Mouse (Mus musculus) liver, embryonic 15.5 days (tissue): ENCODE measurements around the gene Wfdc21. TPM values are rescaled to one million over a fixed set of nuclear protein-coding genes. Genes with fewer than 3 reads are reported as not detected.

Experiments used
- ATAC-seq: fragments of 200-750 bp; cut with Nextera tagmentation; 2 replicates; pipeline ENCODE4 v1.8.0; 2017; ENCODE audit warnings: moderate number of reproducible peaks, mild to moderate bottlenecking, moderate library complexity; ENCODE audit not compliant: insufficient read depth
- H3K27ac ChIP-seq: fragments of 300-500 bp; sonication (generic); replicated peaks from 2 replicates; pipeline ENCODE4 v1.5.1; 2015; ENCODE audit warnings: mild to moderate bottlenecking, inconsistent platforms
- H3K27me3 ChIP-seq: fragments of 300-500 bp; sonication (generic); 2 replicates; pipeline ENCODE4 v1.6.1; 2015; ENCODE audit warnings: mild to moderate bottlenecking, inconsistent platforms
- H3K36me3 ChIP-seq: fragments of 300-500 bp; sonication (generic); replicated peaks from 2 replicates; pipeline ENCODE4 v1.6.1; 2015; ENCODE audit warnings: moderate library complexity, mild to moderate bottlenecking, inconsistent platforms
- H3K4me1 ChIP-seq: fragments of 300-500 bp; sonication (generic); replicated peaks from 2 replicates; pipeline ENCODE4 v1.6.1; 2015; ENCODE audit warnings: inconsistent platforms
- H3K4me2 ChIP-seq: fragments of 300-500 bp; sonication (generic); 2 replicates; pipeline ENCODE4 v1.6.1; 2015; ENCODE audit warnings: moderate library complexity, mild to moderate bottlenecking, inconsistent platforms
- H3K4me3 ChIP-seq: fragments of 300-500 bp; sonication (generic); replicated peaks from 2 replicates; pipeline ENCODE4 v1.5.1; 2015; ENCODE audit warnings: mild to moderate bottlenecking, inconsistent platforms
- H3K9ac ChIP-seq: fragments of 300-500 bp; sonication (generic); 2 replicates; pipeline ENCODE4 v1.6.1; 2015; ENCODE audit warnings: moderate library complexity, mild to moderate bottlenecking, inconsistent platforms
- H3K9me3 ChIP-seq: fragments of 300-500 bp; sonication (generic); replicated peaks from 2 replicates; pipeline ENCODE4 v1.6.1; 2016; ENCODE audit warnings: inconsistent platforms
- WGBS: fragments of 180-500 bp; shearing (Covaris S2); methylation state at CpG from one replicate; pipeline ENCODE4 v1.1.7; 2015; ENCODE audit warnings: mixed read lengths; ENCODE audit not compliant: insufficient replicate concordance; 5-methylcytosine and 5-hydroxymethylcytosine counted together
- polyA plus RNA-seq: library from polyadenylated mRNA; unstranded; fragments of >200 nt; fragmentation: Nextera tagmentation; extraction: Ambion mirVana; gene quantifications from 2 replicates; pipeline ENCODE4 v1.2.1, GENCODE M21; 2015

Gene Wfdc21
- polyA plus RNA-seq, 1 experiment from 2014 or later, result 46.2 TPM

DNA sequence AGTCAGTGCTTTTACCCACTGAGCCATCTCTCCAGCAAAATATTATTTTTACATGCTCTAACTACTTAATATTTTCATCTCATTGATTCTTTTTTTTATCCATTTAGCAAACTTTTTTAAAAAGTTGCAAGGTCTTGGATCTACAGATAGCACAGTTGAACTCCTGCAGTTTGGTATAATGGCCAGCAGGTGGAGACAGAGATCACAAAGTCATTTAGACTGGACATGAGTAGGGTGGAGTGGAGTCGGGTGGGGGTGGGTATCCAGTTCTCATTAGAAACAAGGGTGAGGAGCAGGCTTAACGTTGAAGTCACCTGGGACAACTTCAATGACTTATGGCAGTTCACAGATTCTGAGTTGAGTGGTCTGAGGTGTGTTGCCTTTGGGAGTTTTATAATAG, 38.6 kb downstream of the Wfdc21 start:
- 5% methylated on average over 2 of the region's 2 CpGs for WGBS
- Histone ChIP-seq H3K9me3 (no peaks in the 10 kb centered on the region), H3K4me3 (no peak overlapping the region), H3K9ac (no peak overlapping the region), H3K4me1 (no peaks in the 10 kb centered on the region), H3K27ac (no peak overlapping the region), H3K4me2 (no peak overlapping the region), H3K36me3 (peaks cover 24% of the 10 kb centered on the region), H3K27me3 (no peaks in the 10 kb centered on the region)
- no peak for ATAC-seq

DNA sequence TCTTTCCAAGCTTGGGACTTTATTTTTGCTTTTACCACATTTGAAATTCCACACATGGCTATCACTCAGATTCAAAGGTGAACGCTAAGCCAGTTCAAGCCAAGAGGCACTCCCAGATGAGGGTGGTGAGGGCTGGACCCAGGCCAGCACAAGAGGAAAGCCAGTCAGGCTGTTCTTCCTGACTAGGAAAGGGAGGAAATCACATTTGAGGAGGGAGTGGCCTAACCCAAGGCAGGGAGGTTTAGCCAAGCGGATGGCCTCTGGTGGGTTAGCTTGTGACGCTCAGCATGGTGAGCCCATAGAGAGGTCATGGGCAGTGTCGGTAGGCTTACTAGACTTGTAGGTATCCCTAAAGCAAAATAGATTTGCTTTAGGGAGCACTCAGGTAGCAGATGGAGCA, 40.1 kb downstream of the Wfdc21 start:
- Histone ChIP-seq H3K4me3 (no peak overlapping the region), H3K9ac (no peak overlapping the region), H3K4me1 (no peaks in the 10 kb centered on the region), H3K36me3 (peaks cover 9% of the 10 kb centered on the region; the same call in 1 of the 2 replicates), H3K27ac (no peak overlapping the region), H3K4me2 (no peak overlapping the region), H3K27me3 (no peaks in the 10 kb centered on the region), H3K9me3 (no peaks in the 10 kb centered on the region)
- WGBS, result 66% methylated on average over 4 of the region's 4 CpGs
- ATAC-seq, result no peak

DNA sequence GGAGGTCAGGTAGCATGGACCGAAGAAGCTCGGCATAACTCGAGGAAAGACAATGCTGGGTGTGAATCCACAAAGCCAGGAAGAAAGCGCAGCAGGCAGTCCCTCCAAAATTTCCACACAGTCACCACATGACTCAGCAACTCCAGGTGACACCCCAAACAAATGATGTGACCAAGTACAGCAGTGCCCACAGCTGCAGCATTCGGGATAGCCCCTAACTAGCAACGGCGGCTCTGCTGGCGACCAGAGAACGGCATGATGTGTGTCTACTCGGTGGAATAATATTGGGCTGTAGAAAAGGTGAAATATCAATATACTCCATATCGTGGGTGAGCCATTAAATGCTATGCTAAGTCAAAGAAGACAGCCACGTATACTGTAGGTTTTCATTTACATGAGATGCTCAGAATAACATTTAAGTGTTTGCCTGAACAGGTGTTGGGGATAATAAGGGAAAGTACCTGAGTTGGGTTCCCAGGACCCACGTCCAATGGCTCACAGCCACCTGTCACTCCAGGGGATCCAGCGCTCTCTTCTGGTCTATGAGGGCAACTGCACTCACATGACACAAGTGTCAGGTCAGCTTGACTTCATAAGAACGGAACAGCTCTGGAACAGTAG, 40.8 kb downstream of the Wfdc21 start:
- no peak overlapping the region for H3K27ac ChIP-seq
- ATAC-seq, result no peak
- H3K36me3 ChIP-seq, result peaks cover 5% of the 10 kb centered on the region; the same call in 1 of the 2 replicates
- H3K4me2 ChIP-seq, result no peak overlapping the region
- no peaks in the 10 kb centered on the region for H3K27me3 ChIP-seq
- H3K9me3 ChIP-seq, result no peaks in the 10 kb centered on the region
- no peak overlapping the region for H3K4me3 ChIP-seq
- no peak overlapping the region for H3K9ac ChIP-seq
- 67% methylated on average over 15 of the region's 15 CpGs for WGBS
- no peaks in the 10 kb centered on the region for H3K4me1 ChIP-seq

DNA sequence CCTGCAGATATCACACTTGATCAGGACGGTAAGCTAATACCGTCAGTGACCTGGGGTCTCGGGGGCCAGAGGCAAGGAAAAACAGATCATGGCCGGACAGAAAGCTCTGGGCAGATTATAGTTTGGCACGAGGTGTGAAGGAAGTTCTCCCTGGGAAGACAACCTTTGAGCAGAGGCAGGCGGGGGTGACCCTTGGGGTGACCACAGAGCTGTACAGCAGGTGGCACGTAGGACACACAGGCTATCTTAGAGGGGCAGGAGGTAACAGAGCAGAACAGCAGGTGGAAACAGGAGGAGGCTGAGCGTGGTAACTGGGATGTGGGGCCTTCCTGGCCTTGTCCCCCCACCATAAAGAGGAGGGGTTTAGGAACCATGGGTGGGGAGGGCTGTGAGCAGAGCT, 41.6 kb downstream of the Wfdc21 start:
- WGBS, result 59% methylated on average over 8 of the region's 8 CpGs
- H3K9ac ChIP-seq, result no peak overlapping the region

DNA sequence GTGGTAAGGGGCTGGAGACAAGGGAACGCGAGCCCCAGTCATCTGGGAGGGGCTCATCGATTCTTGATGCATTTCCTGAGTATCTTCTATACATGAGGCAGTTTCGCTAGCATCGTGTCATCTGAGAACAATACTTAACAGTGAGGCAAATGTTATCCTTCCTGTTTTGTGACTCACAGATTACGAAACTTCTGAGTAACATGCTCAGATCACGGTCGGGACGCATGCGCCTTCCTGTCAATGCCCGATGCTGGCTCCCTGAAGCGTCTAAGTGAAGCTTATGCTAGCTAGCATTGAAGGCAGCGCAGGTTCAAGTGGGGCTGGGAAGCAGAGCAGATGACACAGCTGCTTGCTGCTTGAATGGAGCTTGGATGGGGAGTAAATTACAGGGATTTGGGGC, 42.5 kb downstream of the Wfdc21 start:
- WGBS, result 15% methylated on average over 13 of the region's 13 CpGs
- Histone ChIP-seq H3K27ac (no peak overlapping the region), H3K4me2 (no peak overlapping the region), H3K4me1 (no peaks in the 10 kb centered on the region), H3K9ac (no peak overlapping the region), H3K27me3 (no peaks in the 10 kb centered on the region), H3K4me3 (no peak overlapping the region), H3K9me3 (no peaks in the 10 kb centered on the region), H3K36me3 (no peaks in the 10 kb centered on the region)
- no peak for ATAC-seq

More for the DNA sequence above, 41.6 kb downstream of the Wfdc21 start:
- Histone ChIP-seq H3K36me3 (no peaks in the 10 kb centered on the region), H3K4me3 (no peak overlapping the region), H3K9me3 (no peaks in the 10 kb centered on the region), H3K4me1 (no peaks in the 10 kb centered on the region), H3K27ac (no peak overlapping the region), H3K27me3 (no peaks in the 10 kb centered on the region), H3K4me2 (no peak overlapping the region)
- no peak for ATAC-seq

DNA sequence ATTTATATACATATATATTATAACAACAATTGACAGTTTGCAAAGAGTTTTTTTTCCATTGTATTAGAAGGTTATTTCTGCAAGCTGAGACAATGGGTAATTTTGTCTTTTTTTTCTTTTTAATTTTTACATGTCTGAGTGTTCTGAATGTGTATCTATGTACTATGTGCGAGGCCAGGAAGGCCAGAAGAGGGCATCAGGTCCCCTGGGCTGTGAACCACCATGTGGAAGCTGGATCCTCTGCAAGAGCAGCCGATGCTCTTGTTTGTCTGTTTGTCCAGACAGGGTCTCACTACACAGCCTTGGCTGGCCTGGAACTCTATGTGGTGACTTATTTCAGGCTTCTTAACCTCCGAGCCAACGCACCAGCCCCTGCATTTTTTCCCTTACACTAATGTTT, 44.4 kb downstream of the Wfdc21 start:
- ATAC-seq, result no peak
- 61% methylated on average over 4 of the region's 4 CpGs for WGBS
- Histone ChIP-seq H3K27ac (no peak overlapping the region), H3K4me1 (no peaks in the 10 kb centered on the region), H3K9me3 (no peaks in the 10 kb centered on the region), H3K9ac (no peak overlapping the region), H3K27me3 (no peaks in the 10 kb centered on the region), H3K4me3 (no peak overlapping the region), H3K4me2 (no peak overlapping the region), H3K36me3 (no peaks in the 10 kb centered on the region)

DNA sequence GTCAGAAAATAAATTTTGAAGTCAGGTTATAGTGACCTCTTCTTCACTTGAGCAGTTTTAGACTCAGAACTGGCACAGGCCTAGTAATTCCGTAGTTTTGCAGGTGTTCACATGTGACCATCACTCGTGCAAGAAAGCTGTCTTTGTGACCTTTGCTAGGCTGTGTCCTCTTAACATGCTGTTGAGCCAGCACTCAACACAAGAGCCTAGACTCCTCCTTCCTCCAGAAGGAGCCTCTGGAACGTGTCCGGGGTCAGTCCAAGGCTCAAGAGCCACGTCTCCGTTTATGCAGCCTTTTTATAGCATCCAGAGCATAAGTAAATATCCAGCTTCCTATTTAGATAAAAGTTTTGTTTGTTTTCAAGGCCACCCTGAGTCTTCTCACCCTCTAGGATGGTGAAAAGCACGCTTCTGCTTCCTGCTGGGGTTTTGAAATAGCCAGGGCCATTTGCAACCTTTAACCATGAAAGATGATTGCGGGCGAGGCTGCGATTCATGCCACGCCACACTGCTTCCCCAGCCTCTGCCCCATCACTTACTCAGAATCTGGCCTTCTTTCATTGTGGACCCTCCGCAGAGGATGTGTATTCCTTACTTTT, 45.7 kb downstream of the Wfdc21 start:
- H3K36me3 ChIP-seq, result no peaks in the 10 kb centered on the region
- no peaks in the 10 kb centered on the region for H3K27me3 ChIP-seq
- H3K4me3 ChIP-seq, result no peak overlapping the region
- no peak overlapping the region for H3K9ac ChIP-seq
- H3K4me1 ChIP-seq, result no peaks in the 10 kb centered on the region
- no peak for ATAC-seq
- H3K9me3 ChIP-seq, result no peaks in the 10 kb centered on the region
- no peak overlapping the region for H3K4me2 ChIP-seq
- 61% methylated on average over 12 of the region's 12 CpGs for WGBS
- no peak overlapping the region for H3K27ac ChIP-seq

DNA sequence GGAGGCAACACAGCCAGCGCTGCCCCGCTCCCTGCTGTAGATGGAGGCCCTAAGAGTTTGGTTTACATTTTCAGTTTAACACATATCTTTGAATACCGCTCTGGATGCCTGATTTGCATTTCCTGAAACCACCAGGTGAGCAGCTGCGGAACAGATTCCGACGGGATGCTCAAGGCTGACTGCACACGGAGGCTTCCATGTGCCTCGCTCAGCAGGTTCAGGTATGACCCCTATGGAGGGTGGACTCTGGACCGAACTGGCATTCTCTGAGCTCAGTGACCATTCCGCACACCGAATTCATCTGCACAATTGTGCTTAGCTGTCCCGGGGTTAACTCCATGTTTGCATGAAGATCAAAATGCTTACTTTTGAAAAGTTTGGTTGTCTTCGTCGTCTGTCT, 46.5 kb downstream of the Wfdc21 start:
- WGBS, result 70% methylated on average over 14 of the region's 14 CpGs
- H3K36me3 ChIP-seq, result no peaks in the 10 kb centered on the region
- H3K4me3 ChIP-seq, result no peak overlapping the region
- no peaks in the 10 kb centered on the region for H3K27me3 ChIP-seq
- no peak for ATAC-seq
- no peaks in the 10 kb centered on the region for H3K9me3 ChIP-seq
- H3K4me1 ChIP-seq, result no peaks in the 10 kb centered on the region
- H3K27ac ChIP-seq, result no peak overlapping the region
- H3K4me2 ChIP-seq, result no peak overlapping the region
- no peak overlapping the region for H3K9ac ChIP-seq

DNA sequence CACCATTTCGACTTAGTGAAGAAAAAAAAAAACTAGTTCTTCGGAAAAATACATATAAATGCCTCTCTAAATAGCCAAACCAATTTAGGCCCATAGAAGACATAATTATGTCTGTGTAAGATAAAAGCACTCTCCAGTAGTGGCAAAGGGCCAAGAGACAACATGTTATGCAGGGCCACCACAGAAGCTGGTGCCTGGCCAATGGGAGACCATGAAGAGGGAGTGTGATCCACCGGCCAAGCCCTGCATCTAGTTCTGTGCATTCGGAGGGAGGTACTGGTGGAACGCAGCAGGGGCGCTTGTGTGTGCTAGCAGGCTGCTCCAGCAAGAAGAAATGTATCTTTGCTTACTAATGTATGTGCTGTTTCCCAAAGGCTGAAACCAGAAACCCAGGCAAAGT, 49.4 kb downstream of the Wfdc21 start:
- H3K4me3 ChIP-seq, result no peak overlapping the region
- H3K27me3 ChIP-seq, result no peaks in the 10 kb centered on the region
- no peak for ATAC-seq
- H3K9me3 ChIP-seq, result no peaks in the 10 kb centered on the region
- H3K9ac ChIP-seq, result no peak overlapping the region
- H3K27ac ChIP-seq, result no peak overlapping the region
- no peaks in the 10 kb centered on the region for H3K36me3 ChIP-seq
- no peak overlapping the region for H3K4me2 ChIP-seq
- no peaks in the 10 kb centered on the region for H3K4me1 ChIP-seq
- 69% methylated on average over 6 of the region's 6 CpGs for WGBS

DNA sequence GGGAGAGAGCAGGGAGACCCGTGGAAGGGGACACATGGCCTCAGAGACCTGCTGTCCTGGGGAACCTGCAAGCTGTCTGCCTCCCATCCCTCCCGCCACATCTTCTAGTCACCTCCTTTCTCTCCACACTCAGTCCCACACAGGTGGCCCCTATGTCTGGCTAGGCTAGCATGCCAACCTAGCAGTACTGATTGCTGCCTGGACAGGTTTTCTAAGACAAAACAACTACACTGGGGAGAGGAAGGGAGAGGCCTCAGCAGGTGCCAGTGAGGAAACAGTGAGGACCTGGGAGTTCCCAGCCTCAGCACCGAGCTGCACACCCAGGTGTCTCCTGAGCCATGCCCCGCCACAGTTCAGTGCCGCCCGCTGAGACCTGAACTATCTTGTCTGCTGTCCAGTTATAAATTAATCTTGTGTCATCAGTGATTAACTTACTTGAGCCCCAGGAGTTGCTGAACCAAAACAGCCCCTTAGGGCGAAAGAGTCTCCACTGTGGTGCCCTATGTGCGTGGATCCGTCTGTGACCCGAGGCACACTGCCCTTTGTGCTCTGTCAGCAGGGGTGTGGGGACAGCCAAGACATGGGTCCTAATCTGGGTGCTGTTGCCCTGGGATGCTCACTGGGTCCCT, 50.4 kb downstream of the Wfdc21 start:
- ATAC-seq, result no peak
- no peak overlapping the region for H3K4me2 ChIP-seq
- H3K27me3 ChIP-seq, result no peaks in the 10 kb centered on the region
- WGBS, result 58% methylated on average over 10 of the region's 10 CpGs
- H3K9me3 ChIP-seq, result no peaks in the 10 kb centered on the region
- no peak overlapping the region for H3K4me3 ChIP-seq
- no peaks in the 10 kb centered on the region for H3K36me3 ChIP-seq
- H3K4me1 ChIP-seq, result no peaks in the 10 kb centered on the region
- H3K27ac ChIP-seq, result no peak overlapping the region
- no peak overlapping the region for H3K9ac ChIP-seq

DNA sequence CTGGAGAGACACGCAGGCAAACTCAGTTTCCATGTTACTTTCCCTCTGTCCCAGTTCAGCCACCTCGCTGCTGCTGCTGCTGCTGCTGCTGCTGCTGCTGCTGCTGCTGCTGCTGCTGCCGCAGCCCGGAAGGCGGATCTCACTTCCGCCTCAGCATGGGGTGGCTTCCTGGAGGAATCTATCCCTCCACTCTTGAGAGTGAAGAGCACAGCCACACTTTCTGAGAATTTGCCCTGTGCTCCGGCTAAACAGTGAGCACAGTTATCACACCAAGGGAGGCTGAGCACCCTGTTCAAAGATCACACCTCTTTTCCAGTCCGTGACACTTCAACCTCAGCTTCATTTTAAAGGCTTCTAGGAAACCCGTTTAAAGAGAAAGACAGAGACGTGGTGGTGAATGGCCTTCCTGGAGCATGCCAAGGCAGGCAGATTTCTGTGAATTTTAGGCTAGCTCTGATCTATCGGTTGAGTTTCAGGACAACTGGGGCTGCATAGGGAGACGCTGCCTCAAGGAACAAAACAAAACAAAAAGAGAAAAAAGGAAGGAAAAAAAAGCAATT, 53.2 kb downstream of the Wfdc21 start:
- ATAC-seq, result no peak
- Histone ChIP-seq H3K27ac (no peak overlapping the region), H3K36me3 (no peaks in the 10 kb centered on the region), H3K9ac (no peak overlapping the region), H3K4me2 (no peak overlapping the region), H3K27me3 (no peaks in the 10 kb centered on the region), H3K9me3 (no peaks in the 10 kb centered on the region), H3K4me1 (no peaks in the 10 kb centered on the region), H3K4me3 (no peak overlapping the region)
- WGBS, result 64% methylated on average over 12 of the region's 12 CpGs
